Mouse (Mus musculus): ENCODE results near the gene Pstpip1. TPM values are rescaled to one million over a fixed set of nuclear protein-coding genes. Genes with fewer than 3 reads are reported as not detected.
A peak's percentile ranks its signal among the peaks of the same experiment; 100 is the strongest.

The Pstpip1 gene
- total and polyA plus RNA-seq, 3 experiments, result 8.1 to 32.0 (median 15.6) TPM

- no peaks in the 10 kb centered on the region for H3K9me3 ChIP-seq (replicated peaks; ENCODE audit: low read length)
- H3K79me2 ChIP-seq (replicated peaks; ENCODE audit: control insufficient read depth, extremely low read depth, insufficient read depth, poor library complexity, severe bottlenecking), result no peaks in the 10 kb centered on the region
- dilution Hi-C loops (cut with MboI; ENCODE audit: extremely low pct_ligation_motif_present, extremely low pct_unique_long_range_greater_than_20kb, low sequenced_read_pairs), result no loop called here
- in situ Hi-C loops (cut with MboI; ENCODE audit: low pct_ligation_motif_present, low pct_unique_long_range_greater_than_20kb, low sequenced_read_pairs), result no loop called here
- no peak for TF ChIP-seq IRF4 (IDR thresholded peaks at IDR 0.05; ENCODE audit: low read depth, low read length)
- no peak for TF ChIP-seq SIN3A (IDR thresholded peaks at IDR 0.05; ENCODE audit: low read length)
- TF ChIP-seq KAT2A (IDR thresholded peaks at IDR 0.05; ENCODE audit: insufficient replicate concordance, low read length), result no peak
- H3K27me3 ChIP-seq (replicated peaks), result no peaks in the 10 kb centered on the region
- H3K9ac ChIP-seq (ENCODE audit: insufficient read depth, low read depth), result no peak overlapping the region
- H3K4me3 ChIP-seq (replicated peaks in 1 of 3; ENCODE audit: low read depth in 2 of 3, low read length in 2 of 3, poor library complexity in 1 of 3), result no peak overlapping the region
- H3K27ac ChIP-seq (ENCODE audit: insufficient read depth, low read depth), result no peak overlapping the region
- H3K4me2 ChIP-seq (ENCODE audit: insufficient read depth, low read depth, poor library complexity, severe bottlenecking), result no peak overlapping the region
- H3K36me3 ChIP-seq (replicated peaks in 1 of 2; ENCODE audit: control insufficient read depth in 1 of 2, insufficient read depth in 1 of 2, low read length in 1 of 2), result no peaks in the 10 kb centered on the region
- H3K4me1 ChIP-seq (ENCODE audit: control insufficient read depth in 1 of 2, insufficient read depth in 2 of 2), result peaks cover 6 to 60% of the 10 kb centered on the region in 2 experiments; a peak in 2 of 4 replicates
- DNase-seq (ENCODE audit: extremely low read depth), result no peak
These were observed 69.7 kb downstream of the Pstpip1 start for GRCm38 (mm10) chr9:56159456-56159855.

GRCm38 (mm10) chr9:56160341-56161141 is 70.8 kb downstream of the Pstpip1 start:
- dilution Hi-C loops (cut with MboI; ENCODE audit: extremely low pct_ligation_motif_present, extremely low pct_unique_long_range_greater_than_20kb, low sequenced_read_pairs), result no loop called here

GRCm38 (mm10) chr9:56165377-56165776 is 75.6 kb downstream of the Pstpip1 start, which contains the start of gene Tspan3:
Tspan3 (minus strand) TSS chr9:56165477.
- no peak for DNase-seq (ENCODE audit: extremely low read depth)
- in situ Hi-C loops (cut with MboI; ENCODE audit: low pct_ligation_motif_present, low pct_unique_long_range_greater_than_20kb, low sequenced_read_pairs) (no loop called here), dilution Hi-C loops (cut with MboI; ENCODE audit: extremely low pct_ligation_motif_present, extremely low pct_unique_long_range_greater_than_20kb, low sequenced_read_pairs) (no loop called here)
- H3K27ac ChIP-seq (ENCODE audit: insufficient read depth, low read depth), result no peak within 1 kb of the TSS
- no peaks in the 10 kb centered on the region for H3K27me3 ChIP-seq (replicated peaks)
- no peaks in the 10 kb centered on the region for H3K79me2 ChIP-seq (replicated peaks; ENCODE audit: control insufficient read depth, extremely low read depth, insufficient read depth, poor library complexity, severe bottlenecking)
- H3K4me3 ChIP-seq (replicated peaks in 1 of 3; ENCODE audit: low read depth in 2 of 3, low read length in 2 of 3, poor library complexity in 1 of 3), result no peak within 1 kb of the TSS
- H3K4me1 ChIP-seq (ENCODE audit: control insufficient read depth in 1 of 2, insufficient read depth in 2 of 2), result peaks cover 9 to 43% of the 10 kb centered on the region in 2 experiments; a peak in 3 of 4 replicates
- no peak within 1 kb of the TSS for H3K4me2 ChIP-seq (ENCODE audit: insufficient read depth, low read depth, poor library complexity, severe bottlenecking)
- no peak within 1 kb of the TSS for H3K9ac ChIP-seq (ENCODE audit: insufficient read depth, low read depth)
- H3K9me3 ChIP-seq (replicated peaks; ENCODE audit: low read length), result peaks cover 4% of the 10 kb centered on the region
- no peaks in the 10 kb centered on the region for H3K36me3 ChIP-seq (replicated peaks in 1 of 2; ENCODE audit: control insufficient read depth in 1 of 2, insufficient read depth in 1 of 2, low read length in 1 of 2)
- TF ChIP-seq ZC3H11A (IDR thresholded peaks at IDR 0.05; ENCODE audit: low read depth, low read length) (no peak), IRF4 (IDR thresholded peaks at IDR 0.05; ENCODE audit: low read depth, low read length) (no peak), RCOR1 (conservative IDR thresholded peaks at IDR 0.05; ENCODE audit: low read depth, low read length) (no peak), PAX5 (IDR thresholded peaks at IDR 0.05; ENCODE audit: low read length) (no peak), MAZ (IDR thresholded peaks at IDR 0.05; ENCODE audit: low read depth, low read length) (no peak), MEF2A (IDR thresholded peaks at IDR 0.05; ENCODE audit: borderline replicate concordance, low read depth, low read length) (no peak), CTCF (conservative IDR thresholded peaks at IDR 0.05 in 1 of 2, IDR thresholded peaks at IDR 0.05 in 1 of 2; ENCODE audit: low read depth in 2 of 2, low read length in 2 of 2) (no peak), USF1 (IDR thresholded peaks at IDR 0.05; ENCODE audit: low read depth, low read length) (no peak), POLR2A (IDR thresholded peaks at IDR 0.05; ENCODE audit: low read depth, low read length) (no peak), HCFC1 (IDR thresholded peaks at IDR 0.05; ENCODE audit: low read depth, low read length) (no peak), UBTF (IDR thresholded peaks at IDR 0.05; ENCODE audit: low read depth, low read length) (no peak), MYC (IDR thresholded peaks at IDR 0.05; ENCODE audit: low read depth, low read length) (no peak), ELF1 (IDR thresholded peaks at IDR 0.05; ENCODE audit: low read depth, low read length) (no peak), MAX (IDR thresholded peaks at IDR 0.05; ENCODE audit: low read length) (no peak), RAD21 (IDR thresholded peaks at IDR 0.05; ENCODE audit: low read depth, low read length) (no peak)

More at GRCm38 (mm10) chr9:56160341-56161141, 70.8 kb downstream of the Pstpip1 start:
- TF ChIP-seq JUN (IDR thresholded peaks at IDR 0.05; ENCODE audit: insufficient read depth, low read depth, low read length) (no peak), MAFK (IDR thresholded peaks at IDR 0.05; ENCODE audit: insufficient replicate concordance, low read length) (no peak), MXI1 (IDR thresholded peaks at IDR 0.05; ENCODE audit: low read depth, low read length) (peak; percentile 47; the same call in 1 of the 2 replicates), ELF1 (IDR thresholded peaks at IDR 0.05; ENCODE audit: low read depth, low read length) (no peak), NRF1 (IDR thresholded peaks at IDR 0.05; ENCODE audit: low read depth, low read length) (peak; percentile 49; the same call in 1 of the 2 replicates), KAT2A (IDR thresholded peaks at IDR 0.05; ENCODE audit: insufficient replicate concordance, low read length) (no peak), CTCF (conservative IDR thresholded peaks at IDR 0.05 in 1 of 2, IDR thresholded peaks at IDR 0.05 in 1 of 2; ENCODE audit: low read depth in 2 of 2, low read length in 2 of 2) (no peak), POLR2A (IDR thresholded peaks at IDR 0.05; ENCODE audit: low read depth, low read length) (peak; percentile 56; the same call in 1 of the 2 replicates), RCOR1 (conservative IDR thresholded peaks at IDR 0.05; ENCODE audit: low read depth, low read length) (no peak), TBP (conservative IDR thresholded peaks at IDR 0.05; ENCODE audit: low read depth, low read length) (no peak), HCFC1 (IDR thresholded peaks at IDR 0.05; ENCODE audit: low read depth, low read length) (peak; percentile 20; the same call in 1 of the 2 replicates), MYC (IDR thresholded peaks at IDR 0.05; ENCODE audit: low read depth, low read length) (no peak), TCF12 (IDR thresholded peaks at IDR 0.05; ENCODE audit: low read depth, low read length) (peak; percentile 56; the same call in 1 of the 2 replicates), E2F4 (IDR thresholded peaks at IDR 0.05; ENCODE audit: insufficient replicate concordance, low read depth, low read length) (no peak), EP300 (IDR thresholded peaks at IDR 0.05; ENCODE audit: low read length) (no peak), BHLHE40 (IDR thresholded peaks at IDR 0.05; ENCODE audit: low read depth, low read length) (no peak), ETS1 (conservative IDR thresholded peaks at IDR 0.05; ENCODE audit: low read depth, low read length) (no peak), MAX (IDR thresholded peaks at IDR 0.05; ENCODE audit: low read length) (peak; percentile 35; the same call in 1 of the 2 replicates), POLR2AphosphoS2 (IDR thresholded peaks at IDR 0.05; ENCODE audit: low read depth, low read length) (no peak)
- Histone ChIP-seq H3K4me2 (ENCODE audit: insufficient read depth, low read depth, poor library complexity, severe bottlenecking) (peak overlapping the region; percentile 33), H3K36me3 (replicated peaks in 1 of 2; ENCODE audit: control insufficient read depth in 1 of 2, insufficient read depth in 1 of 2, low read length in 1 of 2) (no peaks in the 10 kb centered on the region), H3K9me3 (replicated peaks; ENCODE audit: low read length) (no peaks in the 10 kb centered on the region), H3K9ac (ENCODE audit: insufficient read depth, low read depth) (peak overlapping the region; percentile 37), H3K27me3 (replicated peaks) (no peaks in the 10 kb centered on the region), H3K4me3 (replicated peaks in 1 of 3; ENCODE audit: low read depth in 2 of 3, low read length in 2 of 3, poor library complexity in 1 of 3) (peak overlapping the region; percentile 66 to 95 (median 85)), H3K4me1 (ENCODE audit: control insufficient read depth in 1 of 2, insufficient read depth in 2 of 2) (peaks cover 6 to 62% of the 10 kb centered on the region in 2 experiments; a peak in 2 of 4 replicates), H3K79me2 (replicated peaks; ENCODE audit: control insufficient read depth, extremely low read depth, insufficient read depth, poor library complexity, severe bottlenecking) (no peaks in the 10 kb centered on the region), H3K27ac (ENCODE audit: insufficient read depth, low read depth) (no peak overlapping the region)
- peak; percentile 74 for DNase-seq (ENCODE audit: extremely low read depth)
- in situ Hi-C loops (cut with MboI; ENCODE audit: low pct_ligation_motif_present, low pct_unique_long_range_greater_than_20kb, low sequenced_read_pairs), result no loop called here
